Mouse (Mus musculus) intestine, postnatal 0 days (tissue): Measurements from ENCODE around the gene Zfp853. TPM values are rescaled to one million over a fixed set of nuclear protein-coding genes. Genes with fewer than 3 reads are reported as not detected.

Source experiments
- ATAC-seq: fragments of 200-750 bp; cut with Nextera tagmentation; 2 replicates; pipeline ENCODE4 v1.8.0; 2017; ENCODE audit warnings: mild to moderate bottlenecking, moderate TSS enrichment, moderate library complexity
- H3K27ac ChIP-seq: fragments of 300-500 bp; sonication (generic); 2 replicates; pipeline ENCODE4 v1.5.1; 2014; ENCODE audit warnings: mild to moderate bottlenecking, low read depth, low read length, moderate library complexity
- H3K27me3 ChIP-seq: fragments of 300-500 bp; sonication (generic); replicated peaks from 2 replicates; pipeline ENCODE4 v1.6.1; 2014; ENCODE audit warnings: low read length, mixed read lengths; ENCODE audit not compliant: control insufficient read depth, insufficient read depth
- H3K36me3 ChIP-seq: fragments of 300-500 bp; sonication (generic); 2 replicates; pipeline ENCODE4 v1.6.1; 2014; ENCODE audit warnings: mild to moderate bottlenecking, moderate library complexity; ENCODE audit not compliant: control insufficient read depth, insufficient read depth
- H3K4me1 ChIP-seq: fragments of 300-500 bp; sonication (generic); replicated peaks from 2 replicates; pipeline ENCODE4 v1.6.1; 2014; ENCODE audit warnings: antibody characterized with exemption, low read length, mixed read lengths; ENCODE audit not compliant: control insufficient read depth, insufficient read depth
- H3K4me2 ChIP-seq: fragments of 300-500 bp; sonication (generic); replicated peaks from 2 replicates; pipeline ENCODE4 v1.6.1; 2014; ENCODE audit warnings: low read depth, mild to moderate bottlenecking, moderate library complexity
- H3K4me3 ChIP-seq: fragments of 300-500 bp; sonication (generic); 2 replicates; pipeline ENCODE4 v1.5.1; 2014; ENCODE audit warnings: low read depth, low read length
- H3K9ac ChIP-seq: fragments of 300-500 bp; sonication (generic); 2 replicates; pipeline ENCODE4 v1.6.1; 2014; ENCODE audit warnings: mild to moderate bottlenecking, low read depth, low read length
- H3K9me3 ChIP-seq: fragments of 300-500 bp; sonication (generic); 2 replicates; pipeline ENCODE4 v1.6.1; 2016; ENCODE audit warnings: mixed run types; ENCODE audit not compliant: control insufficient read depth
- CTCF ChIP-seq: sonication (generic); IDR thresholded peaks from 2 replicates; pipeline ENCODE4 v1.5.1; 2016; ENCODE audit warnings: low read depth, mild to moderate bottlenecking, control low read depth, antibody characterized with exemption, moderate library complexity
- WGBS: fragments of 180-500 bp; shearing (Covaris S2); extraction: QIAGEN DNeasy Blood & Tissue Kit; methylation state at CpG from one replicate; pipeline ENCODE4 v1.1.7; 2014; 5-methylcytosine and 5-hydroxymethylcytosine counted together
- polyA plus RNA-seq: library from polyadenylated mRNA; unstranded; fragments of >200 nt; fragmentation: Nextera tagmentation; extraction: Ambion mirVana; gene quantifications from 2 replicates; pipeline ENCODE4 v1.2.1, GENCODE M21; 2015

Gene Zfp853
- polyA plus RNA-seq, 1 experiment from 2014 or later = not detected

GRCm38 (mm10) chr5:143328690-143329495 is 35.5 kb upstream of the Zfp853 start, which contains the start of gene Zdhhc4:
Gene Zdhhc4 (minus strand): TSS chr5:143329256.
- Histone ChIP-seq H3K4me3 (peak within 1 kb of the TSS; percentile 94), H3K27ac (peak within 1 kb of the TSS; percentile 60), H3K27me3 (no peaks in the 10 kb centered on the region), H3K36me3 (peaks cover 21% of the 10 kb centered on the region), H3K9ac (peak within 1 kb of the TSS; percentile 87), H3K9me3 (no peaks in the 10 kb centered on the region), H3K4me1 (peaks cover 4% of the 10 kb centered on the region), H3K4me2 (peak within 1 kb of the TSS; percentile 91)
- ATAC-seq = peak; percentile 67
- WGBS = under 1% methylated on average over 57 of the region's 57 CpGs
- TF ChIP-seq CTCF = no peak

- WGBS = 89% methylated on average over 8 of the region's 8 CpGs
- Histone ChIP-seq H3K27me3 (no peaks in the 10 kb centered on the region), H3K36me3 (peaks cover 63% of the 10 kb centered on the region), H3K4me3 (no peak overlapping the region), H3K27ac (no peak overlapping the region), H3K9me3 (no peaks in the 10 kb centered on the region), H3K9ac (no peak overlapping the region), H3K4me1 (no peaks in the 10 kb centered on the region), H3K4me2 (no peak overlapping the region)
- ATAC-seq = no peak
- no peak for TF ChIP-seq CTCF
Observed at GRCm38 (mm10) chr5:143317288-143317610, 23.8 kb upstream of the Zfp853 start.

GRCm38 (mm10) chr5:143316605-143317287 is 23.3 kb upstream of the Zfp853 start:
- H3K9ac ChIP-seq = no peak overlapping the region
- no peaks in the 10 kb centered on the region for H3K9me3 ChIP-seq
- TF ChIP-seq CTCF = no peak
- ATAC-seq = no peak
- H3K4me3 ChIP-seq = no peak overlapping the region
- H3K27me3 ChIP-seq = no peaks in the 10 kb centered on the region
- no peaks in the 10 kb centered on the region for H3K4me1 ChIP-seq
- H3K27ac ChIP-seq = no peak overlapping the region
- WGBS = 86% methylated on average over 5 of the region's 5 CpGs
- H3K36me3 ChIP-seq = peaks cover 61% of the 10 kb centered on the region
- H3K4me2 ChIP-seq = no peak overlapping the region

GRCm38 (mm10) chr5:143315514-143315888 is 22.1 kb upstream of the Zfp853 start:
- Histone ChIP-seq H3K4me2 (peak overlapping the region; percentile 94), H3K36me3 (peaks cover 60% of the 10 kb centered on the region), H3K27ac (no peak overlapping the region), H3K9ac (peak overlapping the region; percentile 95; the same call in 1 of the 2 replicates), H3K4me1 (no peaks in the 10 kb centered on the region), H3K9me3 (no peaks in the 10 kb centered on the region), H3K4me3 (peak overlapping the region; percentile 83), H3K27me3 (no peaks in the 10 kb centered on the region)
- ATAC-seq = 0 out of 2 replicates have a peak, but pooled peaks have one; percentile 1
- no peak for TF ChIP-seq CTCF
- WGBS = 15% methylated on average over 8 of the region's 8 CpGs

GRCm38 (mm10) chr5:143314730-143315513 is 21.5 kb upstream of the Zfp853 start, which contains the start of gene E130309D02Rik:
Gene E130309D02Rik (minus strand): TSS chr5:143315360.
- Histone ChIP-seq H3K36me3 (peaks cover 60% of the 10 kb centered on the region), H3K4me3 (peak within 1 kb of the TSS; percentile 83), H3K4me1 (no peaks in the 10 kb centered on the region), H3K9me3 (no peaks in the 10 kb centered on the region), H3K27ac (peak within 1 kb of the TSS; percentile 87), H3K9ac (peak within 1 kb of the TSS; percentile 95), H3K4me2 (peak within 1 kb of the TSS; percentile 94), H3K27me3 (no peaks in the 10 kb centered on the region)
- 0% methylated on average over 101 of the region's 101 CpGs for WGBS
- peak; percentile 87 for TF ChIP-seq CTCF
- ATAC-seq = peak; percentile 84
